Mouse (Mus musculus) MEL (cell line): ENCODE measurements around the gene Arl8a. TPM values are rescaled to one million over a fixed set of nuclear protein-coding genes. Genes with fewer than 3 reads are reported as not detected.

Experiments used
- DNase-seq: peaks from one replicate; pipeline ENCODE4 v3.0.0; 2011; ENCODE audit warnings: low read depth, low spot score
- H3K27ac ChIP-seq: 2 replicates; pipeline ENCODE4 v1.5.1; 2012; ENCODE audit warnings: low read depth, mild to moderate bottlenecking, control low read depth, low read length, moderate library complexity; ENCODE audit not compliant: control insufficient read depth
- H3K27me3 ChIP-seq, 2 experiments: fragments of 150-350 bp in 1 of 2; sonication (generic) in 1 of 2; 2 replicates each; pipeline ENCODE4 v1.6.1; 2012; ENCODE audit warnings: low read length in 2 of 2, mild to moderate bottlenecking in 2 of 2, improper control_type of control experiment in 1 of 2, moderate library complexity in 1 of 2; ENCODE audit not compliant: insufficient read depth in 2 of 2, control insufficient read depth in 1 of 2
- H3K36me3 ChIP-seq, 2 experiments: 2 replicates each; pipeline ENCODE4 v1.6.1; 2012 to 2014; ENCODE audit warnings: low read length in 2 of 2, improper control_type of control experiment in 1 of 2, inconsistent platforms in 1 of 2, mild to moderate bottlenecking in 1 of 2; ENCODE audit not compliant: insufficient read depth in 2 of 2, control insufficient read depth in 1 of 2
- H3K4me1 ChIP-seq, 2 experiments: fragments of 150-350 bp in 1 of 2; sonication (generic) in 1 of 2; 2 replicates each; pipeline ENCODE4 v1.6.1; 2012; ENCODE audit warnings: low read length in 2 of 2, improper control_type of control experiment in 1 of 2, mild to moderate bottlenecking in 1 of 2; ENCODE audit not compliant: insufficient read depth in 2 of 2, control insufficient read depth in 1 of 2
- H3K4me3 ChIP-seq, 2 experiments: fragments of 150-350 bp in 1 of 2; sonication (generic) in 1 of 2; 2 replicates each; pipeline ENCODE4 v1.5.1; 2012; ENCODE audit warnings: low read depth in 2 of 2, low read length in 2 of 2, mild to moderate bottlenecking in 2 of 2, moderate library complexity in 2 of 2, control low read depth in 1 of 2, improper control_type of control experiment in 1 of 2; ENCODE audit not compliant: control insufficient read depth in 1 of 2, insufficient read depth in 1 of 2
- H3K79me2 ChIP-seq: 2 replicates; pipeline ENCODE4 v1.6.1; 2012; ENCODE audit warnings: mild to moderate bottlenecking, low read length, moderate library complexity; ENCODE audit not compliant: control insufficient read depth, poor library complexity, insufficient read depth
- H3K9ac ChIP-seq: 2 replicates; pipeline ENCODE4 v1.6.1; 2012; ENCODE audit warnings: low read depth, mild to moderate bottlenecking, control low read depth, low read length, moderate library complexity; ENCODE audit not compliant: control insufficient read depth, poor library complexity, severe bottlenecking
- H3K9me3 ChIP-seq: fragments of 150-350 bp; sonication (generic); replicated peaks from 2 replicates; pipeline ENCODE4 v1.6.1; 2012; ENCODE audit warnings: mild to moderate bottlenecking, low read length, improper control_type of control experiment, moderate library complexity; ENCODE audit not compliant: insufficient read depth
- CHD1 ChIP-seq: IDR thresholded peaks from 2 replicates; pipeline ENCODE4 v1.6.1; 2012; ENCODE audit warnings: low read depth, mild to moderate bottlenecking, inconsistent platforms, low read length, improper control_type of control experiment
- CTCF ChIP-seq, 3 experiments: IDR thresholded peaks in 2 of 3; conservative IDR thresholded peaks in 1 of 3; 2 replicates each; pipeline ENCODE4 v1.5.1; 2011 to 2012; ENCODE audit warnings: low read length in 3 of 3, low read depth in 2 of 3, mild to moderate bottlenecking in 2 of 3, improper control_type of control experiment in 1 of 3, inconsistent platforms in 1 of 3, mixed read lengths in 1 of 3, moderate library complexity in 1 of 3; ENCODE audit not compliant: control insufficient read depth in 1 of 3, insufficient read depth in 1 of 3, poor library complexity in 1 of 3, severe bottlenecking in 1 of 3
- ELF1 ChIP-seq: IDR thresholded peaks from 2 replicates; pipeline ENCODE4 v1.6.1; 2014; ENCODE audit warnings: low read depth, mild to moderate bottlenecking, inconsistent platforms, low read length, improper control_type of control experiment, moderate library complexity
- EP300 ChIP-seq, 2 experiments: IDR thresholded peaks; 2 replicates each; pipeline ENCODE4 v1.6.1; 2011; ENCODE audit warnings: improper control_type of control experiment in 2 of 2, low read length in 2 of 2, low read depth in 1 of 2, mild to moderate bottlenecking in 1 of 2
- ETS1 ChIP-seq: IDR thresholded peaks from 2 replicates; pipeline ENCODE4 v1.6.1; 2012; ENCODE audit warnings: low read depth, mild to moderate bottlenecking, inconsistent platforms, low read length, improper control_type of control experiment, moderate library complexity
- GATA1 ChIP-seq: IDR thresholded peaks from 2 replicates; pipeline ENCODE4 v1.6.1; 2011; ENCODE audit warnings: low read depth, low read length, improper control_type of control experiment
- HCFC1 ChIP-seq: IDR thresholded peaks from 2 replicates; pipeline ENCODE4 v1.6.1; 2012; ENCODE audit warnings: low read depth, mild to moderate bottlenecking, inconsistent platforms, low read length, improper control_type of control experiment, moderate library complexity
- JUND ChIP-seq: IDR thresholded peaks from 2 replicates; pipeline ENCODE4 v1.6.1; 2011; ENCODE audit warnings: low read depth, mild to moderate bottlenecking, improper control_type of control experiment, low read length
- MAX ChIP-seq: IDR thresholded peaks from 2 replicates; pipeline ENCODE4 v1.6.1; 2011; ENCODE audit warnings: low read length, improper control_type of control experiment
- MAZ ChIP-seq: IDR thresholded peaks from 2 replicates; pipeline ENCODE4 v1.6.1; 2012; ENCODE audit warnings: low read depth, mild to moderate bottlenecking, inconsistent platforms, low read length, improper control_type of control experiment
- MEF2A ChIP-seq: IDR thresholded peaks from 2 replicates; pipeline ENCODE4 v1.6.1; 2014; ENCODE audit warnings: low read depth, mild to moderate bottlenecking, inconsistent platforms, low read length, improper control_type of control experiment; ENCODE audit not compliant: poor library complexity, insufficient replicate concordance, severe bottlenecking; ENCODE audit errors: extremely low read depth
- MXI1 ChIP-seq: IDR thresholded peaks from 2 replicates; pipeline ENCODE4 v1.6.1; 2011; ENCODE audit warnings: mild to moderate bottlenecking, low read depth, low read length, improper control_type of control experiment
- MYB ChIP-seq: IDR thresholded peaks from 2 replicates; pipeline ENCODE4 v1.6.1; 2011; ENCODE audit warnings: mild to moderate bottlenecking, low read depth, low read length, improper control_type of control experiment
- MYC ChIP-seq: IDR thresholded peaks from 2 replicates; pipeline ENCODE4 v1.6.1; 2011; ENCODE audit warnings: low read depth, mild to moderate bottlenecking, low read length, improper control_type of control experiment, moderate library complexity
- NELFE ChIP-seq: IDR thresholded peaks from 2 replicates; pipeline ENCODE4 v1.6.1; 2011; ENCODE audit warnings: low read depth, low read length, improper control_type of control experiment
- NRF1 ChIP-seq: IDR thresholded peaks from 2 replicates; pipeline ENCODE4 v1.6.1; 2014; ENCODE audit warnings: low read depth, mild to moderate bottlenecking, inconsistent platforms, low read length, improper control_type of control experiment, moderate library complexity; ENCODE audit not compliant: poor library complexity, insufficient read depth, severe bottlenecking
- POLR2A ChIP-seq, 2 experiments: IDR thresholded peaks; 2 replicates each; pipeline ENCODE4 v1.6.1; 2011 to 2012; ENCODE audit warnings: low read length in 2 of 2, mild to moderate bottlenecking in 2 of 2, control low read depth in 1 of 2, improper control_type of control experiment in 1 of 2, low read depth in 1 of 2, moderate library complexity in 1 of 2; ENCODE audit not compliant: control insufficient read depth in 1 of 2, insufficient read depth in 1 of 2, poor library complexity in 1 of 2
- POLR2AphosphoS2 ChIP-seq: IDR thresholded peaks from 2 replicates; pipeline ENCODE4 v1.6.1; 2011; ENCODE audit warnings: low read length, improper control_type of control experiment
- POLR2AphosphoS5 ChIP-seq: IDR thresholded peaks from 2 replicates; pipeline ENCODE4 v1.6.1; 2012; ENCODE audit warnings: low read depth, borderline replicate concordance, mild to moderate bottlenecking, inconsistent platforms, low read length, moderate library complexity, mixed read lengths
- RAD21 ChIP-seq: IDR thresholded peaks from 2 replicates; pipeline ENCODE4 v1.6.1; 2011; ENCODE audit warnings: mild to moderate bottlenecking, low read depth, low read length, improper control_type of control experiment
- SIN3A ChIP-seq: IDR thresholded peaks from 2 replicates; pipeline ENCODE4 v1.6.1; 2012; ENCODE audit warnings: low read length, improper control_type of control experiment, inconsistent platforms
- SMC3 ChIP-seq: IDR thresholded peaks from 2 replicates; pipeline ENCODE4 v1.6.1; 2011; ENCODE audit warnings: low read depth, low read length, improper control_type of control experiment
- TAL1 ChIP-seq: IDR thresholded peaks from 2 replicates; pipeline ENCODE4 v1.6.1; 2012; ENCODE audit warnings: mild to moderate bottlenecking, inconsistent platforms, low read length, moderate library complexity, mixed read lengths
- TBP ChIP-seq: IDR thresholded peaks from 2 replicates; pipeline ENCODE4 v1.8.0; 2011; ENCODE audit warnings: low read depth, low read length, improper control_type of control experiment
- TCF12 ChIP-seq: IDR thresholded peaks from 2 replicates; pipeline ENCODE4 v1.6.1; 2014; ENCODE audit warnings: low read depth, mild to moderate bottlenecking, inconsistent platforms, low read length, improper control_type of control experiment, moderate library complexity
- USF1 ChIP-seq: IDR thresholded peaks from 2 replicates; pipeline ENCODE4 v1.6.1; 2014; ENCODE audit warnings: low read depth, mild to moderate bottlenecking, inconsistent platforms, low read length, improper control_type of control experiment, moderate library complexity
- USF2 ChIP-seq, 2 experiments: IDR thresholded peaks; 2 replicates each; pipeline ENCODE4 v1.6.1; 2011 to 2012; ENCODE audit warnings: improper control_type of control experiment in 2 of 2, low read length in 2 of 2, borderline replicate concordance in 1 of 2, inconsistent platforms in 1 of 2, low read depth in 1 of 2, mild to moderate bottlenecking in 1 of 2; ENCODE audit not compliant: insufficient read depth in 1 of 2
- ZC3H11A ChIP-seq: IDR thresholded peaks from 2 replicates; pipeline ENCODE4 v1.6.1; 2012; ENCODE audit warnings: low read depth, mild to moderate bottlenecking, inconsistent platforms, low read length, improper control_type of control experiment
- ZKSCAN1 ChIP-seq: IDR thresholded peaks from 2 replicates; pipeline ENCODE4 v1.6.1; 2012; ENCODE audit warnings: low read depth, mild to moderate bottlenecking, inconsistent platforms, low read length, improper control_type of control experiment, moderate library complexity
- ZMIZ1 ChIP-seq: IDR thresholded peaks from 2 replicates; pipeline ENCODE4 v1.6.1; 2012; ENCODE audit warnings: low read depth, mild to moderate bottlenecking, inconsistent platforms, low read length, improper control_type of control experiment, moderate library complexity
- ZNF384 ChIP-seq: IDR thresholded peaks from 2 replicates; pipeline ENCODE4 v1.6.1; 2012; ENCODE audit warnings: low read depth, mild to moderate bottlenecking, inconsistent platforms, low read length, improper control_type of control experiment
- polyA plus RNA-seq, 2 experiments: library from polyadenylated mRNA; stranded (reverse) in 1 of 2; unstranded in 1 of 2; fragments of >175 nt in 1 of 2; fragments of >200 nt in 1 of 2; gene quantifications; 2 replicates each; pipeline versions ENCODE4 v1.2.1 to v1.2.4; 2012; ENCODE audit warnings: low replicate concordance in 2 of 2, low read depth in 1 of 2; ENCODE audit not compliant: insufficient read length in 2 of 2, insufficient read depth in 1 of 2, missing spikeins in 1 of 2
- total RNA-seq: library from RNA; depleted of rRNA; stranded (reverse); fragments of 300-350 nt; gene quantifications from 2 replicates; pipeline ENCODE4 v1.2.3, GENCODE M21; 2012

Gene Arl8a
- total and polyA plus RNA-seq, 3 experiments: 8.0 to 47.7 TPM; not detected in 1

DNA sequence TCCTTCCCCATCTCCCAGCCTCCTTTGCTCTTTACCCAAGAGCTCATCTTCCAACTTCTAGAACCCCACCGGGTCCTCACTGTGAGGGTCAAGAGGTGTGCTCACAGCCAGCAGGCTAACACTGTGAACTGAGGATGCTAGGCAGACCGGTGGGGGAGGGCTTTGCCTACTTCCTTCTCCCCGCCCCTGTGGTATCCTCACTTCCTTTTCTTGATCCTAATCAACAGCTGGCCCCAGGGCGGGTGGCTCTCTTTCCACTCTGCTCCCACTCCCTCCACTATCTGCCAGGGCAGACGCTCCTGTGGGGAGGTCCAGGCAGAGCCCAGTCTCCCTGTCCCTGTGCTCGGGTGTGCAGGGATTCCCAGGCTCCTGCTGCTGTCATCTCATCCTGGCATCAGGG is 15.6 kb upstream of the Arl8a start:
- peaks cover 0 to 17% of the 10 kb centered on the region in 2 experiments; a peak in 2 of 4 replicates for H3K36me3 ChIP-seq
- H3K9me3 ChIP-seq: no peaks in the 10 kb centered on the region
- peak; percentile 90 for DNase-seq
- no peak; the same call in 1 of the 2 replicates for TF ChIP-seq MAX
- TF ChIP-seq USF1: no peak
- TF ChIP-seq EP300 (IDR thresholded peaks at IDR 0.05; ENCODE audit: low read depth in 1 of 2, low read length in 2 of 2): peak; percentile 74 to 86
- TF ChIP-seq ZNF384: no peak
- no peak for TF ChIP-seq MYB
- peak; percentile 96 for TF ChIP-seq ZMIZ1
- TF ChIP-seq SMC3: no peak
- TF ChIP-seq ZKSCAN1: no peak
- peak; percentile 89 for TF ChIP-seq TCF12
- TF ChIP-seq NELFE: peak; percentile 92
- 0 out of 2 replicates have a peak, but pooled peaks have one; percentile 22 for TF ChIP-seq MYC
- TF ChIP-seq ZC3H11A: no peak
- TF ChIP-seq CTCF (IDR thresholded peaks at IDR 0.05 in 2 of 3, conservative IDR thresholded peaks at IDR 0.05 in 1 of 3; ENCODE audit: control insufficient read depth in 1 of 3, insufficient read depth in 1 of 3, low read depth in 2 of 3, low read length in 3 of 3, poor library complexity in 1 of 3, severe bottlenecking in 1 of 3): no peak
- peak; percentile 14; the same call in 1 of the 2 replicates for TF ChIP-seq MXI1
- peak; percentile 71 for TF ChIP-seq MAZ
- no peak for TF ChIP-seq NRF1
- peak; percentile 91 for TF ChIP-seq SIN3A
- peak in 1 of 2 experiments; percentile 98; a peak in 2 of 4 replicates for TF ChIP-seq POLR2A (IDR thresholded peaks at IDR 0.05; ENCODE audit: control insufficient read depth in 1 of 2, insufficient read depth in 1 of 2, low read depth in 1 of 2, low read length in 2 of 2, poor library complexity in 1 of 2)
- TF ChIP-seq HCFC1: peak; percentile 52; the same call in 1 of the 2 replicates
- TF ChIP-seq TAL1: peak; percentile 86
- no peak for TF ChIP-seq JUND
- TF ChIP-seq ETS1: peak; percentile 89
- TF ChIP-seq GATA1: peak; percentile 85
- no peak for TF ChIP-seq USF2 (IDR thresholded peaks at IDR 0.05; ENCODE audit: borderline replicate concordance in 1 of 2, insufficient read depth in 1 of 2, low read depth in 1 of 2, low read length in 2 of 2)
- no peak for TF ChIP-seq MEF2A
- no peak for TF ChIP-seq CHD1
- no peak for TF ChIP-seq RAD21
- no peak for TF ChIP-seq POLR2AphosphoS5
- peak; percentile 94 for TF ChIP-seq TBP
- TF ChIP-seq ELF1: peak; percentile 72; the same call in 1 of the 2 replicates
- peak; percentile 92; the same call in 1 of the 2 replicates for TF ChIP-seq POLR2AphosphoS2
- peaks cover 41% of the 10 kb centered on the region for H3K79me2 ChIP-seq
- peaks cover 5 to 25% of the 10 kb centered on the region in 2 experiments for H3K4me1 ChIP-seq
- H3K4me3 ChIP-seq: peak overlapping the region; percentile 76 to 86
- H3K27me3 ChIP-seq: no peaks in the 10 kb centered on the region
- H3K9ac ChIP-seq: peak overlapping the region; percentile 97
- peak overlapping the region; percentile 99 for H3K27ac ChIP-seq
